Mouse (Mus musculus): ENCODE measurements around the gene Tigit.

Tigit gene

DNA sequence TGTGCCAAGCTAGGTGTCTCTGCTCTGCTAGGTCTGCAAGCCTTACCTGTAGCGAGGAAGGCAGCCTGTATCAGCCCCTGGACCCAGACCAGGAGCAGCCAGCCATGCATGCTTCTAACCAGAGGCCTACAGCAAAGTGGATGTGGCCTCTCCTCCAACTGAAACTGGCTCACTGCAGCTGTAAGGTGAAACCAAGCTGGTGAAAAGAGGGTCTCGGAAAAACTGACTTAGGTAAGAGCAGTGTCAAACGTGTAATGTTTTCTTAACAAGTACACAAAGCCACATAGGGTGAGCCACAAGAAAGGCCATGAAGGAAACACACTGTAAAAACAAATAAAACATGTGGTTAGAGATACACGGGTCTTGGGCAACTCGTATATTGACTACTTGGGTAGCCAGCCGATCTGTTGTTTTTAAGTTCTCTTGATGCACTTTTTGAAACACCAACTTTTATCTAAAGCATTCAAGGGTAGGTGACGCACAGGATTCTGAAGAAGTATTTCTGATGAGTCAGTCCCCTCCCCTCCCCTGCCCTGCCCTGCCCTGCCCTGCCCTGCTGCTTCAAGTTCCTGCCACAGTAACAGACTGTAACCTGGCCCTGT, at the start of gene Tigit:
TSS of gene Tigit (minus strand) at position 169 of the 602 bp plus-strand sequence.
- DNase-seq (ENCODE audit: low read depth, low spot score), result no peak

- DNase-seq (ENCODE audit: low read depth, low spot score), result no peak
Measured at GRCm38 (mm10) chr16:43711361-43711760, 47.4 kb upstream of the Tigit start.

DNA sequence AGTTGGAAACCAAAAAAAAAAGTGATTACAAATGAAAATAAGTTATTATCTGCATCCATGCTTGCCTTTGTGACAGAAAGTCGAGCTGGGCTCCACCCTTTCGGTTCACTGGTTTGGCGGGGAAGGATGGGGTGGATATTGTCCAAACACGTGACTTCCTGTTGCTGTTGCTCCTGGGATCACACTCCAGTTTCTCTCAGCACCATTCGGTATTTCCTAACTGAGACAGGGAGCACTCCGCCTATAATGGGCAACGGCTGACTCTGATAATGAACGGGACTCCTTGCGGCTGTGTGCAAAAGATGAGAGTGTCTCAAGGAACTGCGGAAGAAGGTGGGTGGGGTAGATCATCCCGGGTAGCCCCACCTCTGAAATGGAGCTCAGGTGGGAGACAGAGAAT, 46.7 kb upstream of the Tigit start:
- DNase-seq (ENCODE audit: low read depth, low spot score), result no peak

GRCm38 (mm10) chr16:43710134-43710475, 46.2 kb upstream of the Tigit start:
- DNase-seq (ENCODE audit: low read depth, low spot score), result no peak

- DNase-seq (ENCODE audit: low read depth, low spot score), result peak; percentile 32
Measured at GRCm38 (mm10) chr16:43709432-43710133, 45.6 kb upstream of the Tigit start.

GRCm38 (mm10) chr16:43709062-43709413, 45.1 kb upstream of the Tigit start:
- DNase-seq (ENCODE audit: low read depth, low spot score), result peak; percentile 20

GRCm38 (mm10) chr16:43708335-43709061, 44.6 kb upstream of the Tigit start:
- no peak for DNase-seq (ENCODE audit: low read depth, low spot score)

GRCm38 (mm10) chr16:43701765-43702504, 38.0 kb upstream of the Tigit start:
- peak; percentile 27 for DNase-seq (ENCODE audit: low read depth, low spot score)

- peak; percentile 45 for DNase-seq (ENCODE audit: low read depth, low spot score)
Measured at GRCm38 (mm10) chr16:43700575-43700974, 36.6 kb upstream of the Tigit start.

DNA sequence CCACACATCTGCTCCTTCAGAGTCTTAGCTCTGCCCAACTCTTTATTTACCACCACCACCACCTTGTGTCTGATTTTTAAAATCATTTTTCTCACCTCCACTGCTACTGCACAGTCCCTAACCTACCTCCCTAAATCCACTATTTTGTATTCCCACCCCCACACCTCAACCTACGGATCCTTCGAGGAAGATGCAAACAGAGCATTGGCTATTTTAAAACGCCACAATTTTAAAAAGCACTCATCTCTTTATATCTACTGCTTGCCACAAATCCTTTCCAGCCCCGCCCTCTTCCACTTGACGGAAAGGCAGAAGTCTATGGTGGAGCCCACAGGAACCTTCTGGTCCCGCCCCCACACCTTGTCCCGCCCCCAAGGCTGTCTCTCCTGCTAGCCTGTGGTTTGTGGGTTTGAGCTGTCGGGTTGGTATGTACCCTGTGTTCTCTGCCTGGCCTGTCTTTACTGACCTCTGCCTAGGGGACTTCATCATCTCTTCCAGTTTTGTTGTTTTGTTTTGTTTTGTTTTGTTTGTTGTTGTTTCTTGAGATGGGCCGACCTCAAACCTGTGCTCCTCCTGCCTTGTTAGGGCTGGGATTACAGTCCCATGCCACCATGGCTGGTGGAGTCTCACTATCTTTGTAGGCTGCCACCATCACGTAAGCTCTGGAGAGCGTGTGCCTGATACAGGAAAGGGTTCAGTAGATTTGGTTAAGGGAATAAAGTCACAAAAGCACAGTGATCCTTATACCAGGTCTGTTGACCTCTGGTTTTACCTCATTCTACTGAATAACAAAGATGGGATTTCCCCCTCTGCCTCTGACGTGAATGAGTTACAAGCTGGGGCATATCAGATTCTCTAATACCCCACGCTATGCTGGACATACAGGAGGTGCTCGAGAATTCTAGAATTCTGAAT, 35.0 kb upstream of the Tigit start:
- peak; percentile 53 for DNase-seq (ENCODE audit: low read depth, low spot score)

DNA sequence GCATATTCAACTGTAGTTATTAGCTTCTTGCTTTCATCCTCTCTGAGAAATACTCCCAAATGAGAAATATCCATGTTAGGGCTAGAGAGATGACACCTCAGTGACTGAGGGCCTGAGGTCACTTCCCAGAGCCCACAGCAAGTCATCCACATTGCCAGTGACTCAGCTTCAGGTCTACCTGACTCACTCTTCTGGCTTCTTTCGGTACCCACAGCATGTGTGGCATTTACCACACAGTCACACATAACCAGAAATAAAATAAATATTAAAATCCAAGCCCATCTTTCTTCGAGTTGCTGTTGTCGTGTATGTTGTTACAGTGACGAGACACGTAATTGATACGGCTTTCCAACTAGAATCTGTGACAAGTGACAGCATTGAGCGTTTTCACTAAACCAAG, 33.8 kb upstream of the Tigit start:
- no peak for DNase-seq (ENCODE audit: low read depth, low spot score)

DNA sequence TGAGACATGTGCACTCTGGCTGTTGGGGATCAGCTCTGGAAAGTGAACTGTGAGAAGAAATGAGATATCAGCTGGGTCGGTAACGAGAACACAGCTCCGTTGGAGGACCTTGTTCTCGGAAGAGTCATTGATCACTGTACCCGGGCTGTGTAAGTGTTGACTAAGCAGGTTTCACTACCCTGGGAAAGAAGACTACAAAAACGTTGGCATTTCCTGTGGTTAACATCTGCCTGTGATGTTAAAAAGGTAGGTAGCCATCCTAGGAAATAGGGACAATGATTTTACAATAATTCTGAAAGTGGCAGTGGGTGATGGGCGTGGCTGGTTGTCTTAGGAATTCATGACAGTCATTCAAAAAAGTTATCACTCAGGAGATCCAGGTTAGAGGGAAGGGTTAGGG, 31.9 kb upstream of the Tigit start:
- DNase-seq (ENCODE audit: low read depth, low spot score), result no peak

- no peak for DNase-seq (ENCODE audit: low read depth, low spot score)
Measured at GRCm38 (mm10) chr16:43694104-43694503, 30.2 kb upstream of the Tigit start.

DNA sequence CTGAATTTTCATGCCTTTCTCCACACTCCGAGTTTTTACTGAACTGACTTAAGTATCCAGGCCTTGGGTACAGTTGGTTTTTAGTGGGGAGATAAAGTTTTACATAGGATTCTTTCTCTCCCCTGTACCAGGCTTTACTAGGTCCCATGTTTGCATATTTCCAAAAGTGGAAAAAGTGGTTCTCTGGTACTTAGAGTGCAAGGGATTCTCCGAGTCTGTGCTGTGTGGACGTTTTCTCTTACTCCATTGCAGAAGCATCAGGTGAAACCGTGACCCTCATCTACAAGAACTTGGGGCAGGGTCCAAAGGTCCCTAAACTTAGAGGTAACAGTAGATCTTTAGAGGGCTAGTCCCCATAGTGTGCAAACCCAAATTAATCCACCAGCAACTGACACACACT, 28.7 kb upstream of the Tigit start:
- DNase-seq (ENCODE audit: low read depth, low spot score), result no peak

DNA sequence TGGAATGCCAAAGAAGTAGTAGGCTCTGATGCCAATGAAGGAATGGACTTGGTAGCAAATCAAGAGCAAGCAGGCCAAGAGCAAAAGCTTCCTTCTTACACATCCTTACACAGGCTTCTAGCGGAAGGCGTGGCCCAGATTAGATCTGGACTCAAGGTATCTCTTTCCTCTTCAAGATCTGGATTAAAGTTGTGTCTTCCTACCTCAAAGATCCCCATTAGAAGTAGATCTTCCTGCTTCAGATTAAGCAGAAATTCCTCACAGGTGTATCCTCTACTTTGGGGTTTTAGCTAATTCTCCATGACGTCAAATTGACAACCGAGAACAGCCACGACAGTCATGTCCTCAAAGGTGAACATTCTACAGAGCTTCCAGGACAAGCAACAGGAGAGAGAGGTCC, 27.8 kb upstream of the Tigit start:
- no peak for DNase-seq (ENCODE audit: low read depth, low spot score)

GRCm38 (mm10) chr16:43690912-43691311, 27.0 kb upstream of the Tigit start:
- DNase-seq (ENCODE audit: low read depth, low spot score), result peak; percentile 68

DNA sequence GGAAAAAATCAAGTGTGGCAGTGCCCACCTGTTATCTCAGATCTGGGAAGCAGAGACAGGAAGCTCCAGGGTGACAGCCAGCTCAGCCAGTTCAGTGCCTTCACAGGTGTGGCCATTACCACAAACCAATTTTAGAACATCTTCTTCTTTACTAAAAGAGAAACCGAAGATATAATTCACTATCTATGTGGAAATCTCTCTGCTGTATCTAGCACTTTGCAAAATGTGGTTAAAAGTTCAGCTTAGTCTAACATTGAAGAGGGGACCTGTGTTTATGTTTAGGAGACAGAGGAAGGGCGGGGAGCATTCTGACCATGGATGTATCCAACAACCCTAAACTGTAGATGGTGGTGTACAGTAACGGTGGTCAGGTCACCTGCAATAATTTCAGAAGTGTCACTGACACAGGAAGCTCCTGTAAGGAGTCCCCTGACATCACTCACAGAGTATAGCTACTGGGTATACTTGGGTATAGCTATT, 26.3 kb upstream of the Tigit start:
- DNase-seq (ENCODE audit: low read depth, low spot score), result no peak

DNA sequence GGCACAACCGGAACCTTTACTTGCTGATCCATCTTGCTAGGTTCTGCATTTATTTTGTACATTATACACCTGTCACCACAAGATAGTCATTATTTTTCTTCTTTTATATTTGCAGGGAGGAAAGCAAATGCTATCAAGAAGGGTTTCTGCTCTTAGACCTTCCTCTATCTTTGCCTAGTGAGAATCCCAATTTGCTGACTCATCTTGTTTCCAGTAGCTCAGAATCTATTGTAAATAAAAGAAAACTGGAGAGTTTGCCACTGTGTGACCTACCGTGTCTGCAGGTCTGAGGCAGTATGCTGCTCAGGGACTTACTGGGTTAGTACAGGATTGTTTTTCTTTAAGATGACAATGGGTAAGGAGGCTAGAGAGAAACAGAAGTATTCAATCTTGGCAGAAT, 24.0 kb upstream of the Tigit start:
- DNase-seq (ENCODE audit: low read depth, low spot score), result no peak

GRCm38 (mm10) chr16:43674400-43674799, 10.5 kb upstream of the Tigit start:
- no peak for DNase-seq (ENCODE audit: low read depth, low spot score)

- DNase-seq (ENCODE audit: low read depth, low spot score), result no peak
Measured at GRCm38 (mm10) chr16:43672697-43673096, 8.8 kb upstream of the Tigit start.

- no peak for DNase-seq (ENCODE audit: low read depth, low spot score)
Measured at GRCm38 (mm10) chr16:43671972-43672371, 8.0 kb upstream of the Tigit start.
